Mouse (Mus musculus) bone marrow, adult 2 months (tissue): ENCODE results near the gene Lima1.

Experiments
- CTCF ChIP-seq: fragments of 200-500 bp; IDR thresholded peaks from 2 replicates; pipeline ENCODE4 v1.5.1; 2011; ENCODE audit warnings: low read length, control low read depth; ENCODE audit not compliant: control insufficient read depth, insufficient read depth
- POLR2A ChIP-seq: fragments of 200-500 bp; IDR thresholded peaks from 2 replicates; pipeline ENCODE4 v1.6.1; 2011; ENCODE audit warnings: low read depth, mild to moderate bottlenecking, control low read depth, low read length, borderline replicate concordance; ENCODE audit not compliant: control insufficient read depth

- TF ChIP-seq CTCF (no peak), POLR2A (no peak)
Observed at GRCm38 (mm10) chr15:99865494-99865941, 9.7 kb downstream of the Lima1 start.
